Mouse (Mus musculus): ENCODE results near the gene Ch25h. TPM values are rescaled to one million over a fixed set of nuclear protein-coding genes. Genes with fewer than 3 reads are reported as not detected.
A peak's percentile ranks its signal among the peaks of the same experiment; 100 is the strongest.

Ch25h gene
- total and polyA plus RNA-seq, 3 experiments, result not detected

- Histone ChIP-seq H3K9ac (ENCODE audit: insufficient read depth, low read depth) (no peak overlapping the region), H3K9me3 (replicated peaks; ENCODE audit: low read length) (no peaks in the 10 kb centered on the region), H3K4me3 (replicated peaks in 1 of 3; ENCODE audit: low read depth in 2 of 3, low read length in 2 of 3, poor library complexity in 1 of 3) (no peak overlapping the region), H3K27ac (ENCODE audit: insufficient read depth, low read depth) (no peak overlapping the region), H3K4me1 (ENCODE audit: control insufficient read depth in 1 of 2, insufficient read depth in 2 of 2) (peaks cover 8 to 59% of the 10 kb centered on the region in 2 experiments), H3K36me3 (replicated peaks in 1 of 2; ENCODE audit: control insufficient read depth in 1 of 2, insufficient read depth in 1 of 2, low read length in 1 of 2) (peaks cover 2 to 37% of the 10 kb centered on the region in 2 experiments), H3K4me2 (ENCODE audit: insufficient read depth, low read depth, poor library complexity, severe bottlenecking) (no peak overlapping the region), H3K27me3 (replicated peaks) (no peaks in the 10 kb centered on the region), H3K79me2 (replicated peaks; ENCODE audit: control insufficient read depth, extremely low read depth, insufficient read depth, poor library complexity, severe bottlenecking) (no peaks in the 10 kb centered on the region)
- dilution Hi-C loops (cut with MboI; ENCODE audit: extremely low pct_ligation_motif_present, extremely low pct_unique_long_range_greater_than_20kb, low sequenced_read_pairs), result no loop called here
- in situ Hi-C loops (cut with MboI; ENCODE audit: low pct_ligation_motif_present, low pct_unique_long_range_greater_than_20kb, low sequenced_read_pairs), result no loop called here
- DNase-seq (ENCODE audit: extremely low read depth), result no peak
- no peak for TF ChIP-seq TCF12 (IDR thresholded peaks at IDR 0.05; ENCODE audit: low read depth, low read length)
- TF ChIP-seq MXI1 (IDR thresholded peaks at IDR 0.05; ENCODE audit: low read depth, low read length), result no peak
- no peak for TF ChIP-seq MAX (IDR thresholded peaks at IDR 0.05; ENCODE audit: low read length)
- no peak for TF ChIP-seq ZMIZ1 (IDR thresholded peaks at IDR 0.05; ENCODE audit: low read depth, low read length)
Observed at GRCm38 (mm10) chr19:34523106-34523725, 48.3 kb upstream of the Ch25h start.

- dilution Hi-C loops (cut with MboI; ENCODE audit: extremely low pct_ligation_motif_present, extremely low pct_unique_long_range_greater_than_20kb, low sequenced_read_pairs) (no loop called here), in situ Hi-C loops (cut with MboI; ENCODE audit: low pct_ligation_motif_present, low pct_unique_long_range_greater_than_20kb, low sequenced_read_pairs) (no loop called here)
- Histone ChIP-seq H3K79me2 (replicated peaks; ENCODE audit: control insufficient read depth, extremely low read depth, insufficient read depth, poor library complexity, severe bottlenecking) (no peaks in the 10 kb centered on the region), H3K4me2 (ENCODE audit: insufficient read depth, low read depth, poor library complexity, severe bottlenecking) (no peak overlapping the region), H3K9me3 (replicated peaks; ENCODE audit: low read length) (no peaks in the 10 kb centered on the region), H3K4me3 (replicated peaks in 1 of 3; ENCODE audit: low read depth in 2 of 3, low read length in 2 of 3, poor library complexity in 1 of 3) (no peak overlapping the region), H3K9ac (ENCODE audit: insufficient read depth, low read depth) (no peak overlapping the region), H3K36me3 (replicated peaks in 1 of 2; ENCODE audit: control insufficient read depth in 1 of 2, insufficient read depth in 1 of 2, low read length in 1 of 2) (peaks cover 2 to 46% of the 10 kb centered on the region in 2 experiments), H3K4me1 (ENCODE audit: control insufficient read depth in 1 of 2, insufficient read depth in 2 of 2) (peaks cover 8 to 59% of the 10 kb centered on the region in 2 experiments), H3K27ac (ENCODE audit: insufficient read depth, low read depth) (no peak overlapping the region), H3K27me3 (replicated peaks) (no peaks in the 10 kb centered on the region)
- peak; percentile 13 for DNase-seq (ENCODE audit: extremely low read depth)
- no peak for TF ChIP-seq ZC3H11A (IDR thresholded peaks at IDR 0.05; ENCODE audit: low read depth, low read length)
- no peak for TF ChIP-seq CHD1 (IDR thresholded peaks at IDR 0.05; ENCODE audit: low read depth, low read length)
- TF ChIP-seq EP300 (IDR thresholded peaks at IDR 0.05; ENCODE audit: low read length), result no peak
- no peak for TF ChIP-seq JUN (IDR thresholded peaks at IDR 0.05; ENCODE audit: insufficient read depth, low read depth, low read length)
- no peak for TF ChIP-seq RCOR1 (conservative IDR thresholded peaks at IDR 0.05; ENCODE audit: low read depth, low read length)
- TF ChIP-seq E2F4 (IDR thresholded peaks at IDR 0.05; ENCODE audit: insufficient replicate concordance, low read depth, low read length), result no peak
- TF ChIP-seq ZNF384 (IDR thresholded peaks at IDR 0.05; ENCODE audit: low read depth, low read length), result peak; percentile 23; the same call in 1 of the 2 replicates
Observed at GRCm38 (mm10) chr19:34521978-34522377, 47.0 kb upstream of the Ch25h start.

GRCm38 (mm10) chr19:34521361-34521760 is 46.4 kb upstream of the Ch25h start:
- Histone ChIP-seq H3K36me3 (replicated peaks in 1 of 2; ENCODE audit: control insufficient read depth in 1 of 2, insufficient read depth in 1 of 2, low read length in 1 of 2) (peaks cover 2 to 52% of the 10 kb centered on the region in 2 experiments), H3K27me3 (replicated peaks) (no peaks in the 10 kb centered on the region), H3K4me2 (ENCODE audit: insufficient read depth, low read depth, poor library complexity, severe bottlenecking) (0 out of 2 replicates have a peak overlapping the region, but pooled peaks have one; percentile 0), H3K79me2 (replicated peaks; ENCODE audit: control insufficient read depth, extremely low read depth, insufficient read depth, poor library complexity, severe bottlenecking) (no peaks in the 10 kb centered on the region), H3K27ac (ENCODE audit: insufficient read depth, low read depth) (no peak overlapping the region), H3K4me1 (ENCODE audit: control insufficient read depth in 1 of 2, insufficient read depth in 2 of 2) (peaks cover 8 to 59% of the 10 kb centered on the region in 2 experiments), H3K9me3 (replicated peaks; ENCODE audit: low read length) (no peaks in the 10 kb centered on the region), H3K9ac (ENCODE audit: insufficient read depth, low read depth) (no peak overlapping the region), H3K4me3 (replicated peaks in 1 of 3; ENCODE audit: low read depth in 2 of 3, low read length in 2 of 3, poor library complexity in 1 of 3) (no peak overlapping the region)
- peak; percentile 66 for TF ChIP-seq MEF2A (IDR thresholded peaks at IDR 0.05; ENCODE audit: borderline replicate concordance, low read depth, low read length)
- TF ChIP-seq USF1 (IDR thresholded peaks at IDR 0.05; ENCODE audit: low read depth, low read length), result no peak
- no peak for TF ChIP-seq MXI1 (IDR thresholded peaks at IDR 0.05; ENCODE audit: low read depth, low read length)
- peak; percentile 90 for TF ChIP-seq ZNF384 (IDR thresholded peaks at IDR 0.05; ENCODE audit: low read depth, low read length)
- TF ChIP-seq MAFK (IDR thresholded peaks at IDR 0.05; ENCODE audit: insufficient replicate concordance, low read length), result peak; percentile 55; the same call in 1 of the 2 replicates
- no peak for TF ChIP-seq ZC3H11A (IDR thresholded peaks at IDR 0.05; ENCODE audit: low read depth, low read length)
- in situ Hi-C loops (cut with MboI; ENCODE audit: low pct_ligation_motif_present, low pct_unique_long_range_greater_than_20kb, low sequenced_read_pairs), result no loop called here
- dilution Hi-C loops (cut with MboI; ENCODE audit: extremely low pct_ligation_motif_present, extremely low pct_unique_long_range_greater_than_20kb, low sequenced_read_pairs), result no loop called here
- peak; percentile 61 for DNase-seq (ENCODE audit: extremely low read depth)

Data from CH12.LX (cell line).